Mouse (Mus musculus) retina, adult 2 months (tissue): ENCODE data around the gene Nr2f1.

ENCODE experiments used
- DNase-seq: peaks from one replicate; pipeline ENCODE4 v3.0.0-alpha.2; 2012; ENCODE audit warnings: low read depth, low spot score

Gene Nr2f1

DNA sequence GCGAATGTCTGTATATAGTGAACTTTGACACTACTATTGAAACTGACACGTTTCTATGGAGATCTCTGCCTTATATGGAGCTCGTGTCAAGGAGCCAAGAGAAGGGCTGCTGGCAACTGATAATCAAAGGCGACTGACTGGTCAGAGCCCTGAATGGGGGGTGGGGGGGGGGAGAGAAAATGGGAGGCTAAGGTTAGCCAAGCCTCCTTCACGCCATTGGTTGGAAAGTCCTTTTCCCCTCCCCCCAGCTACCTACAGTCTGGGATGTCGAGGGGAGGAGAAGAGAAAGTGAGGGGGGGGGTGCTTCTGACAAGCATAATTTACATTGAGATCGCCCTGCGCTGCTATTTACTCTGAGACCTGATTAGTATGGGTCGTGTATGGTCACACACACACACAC, 850 bp upstream of the Nr2f1 start:
- no peak for DNase-seq

DNA sequence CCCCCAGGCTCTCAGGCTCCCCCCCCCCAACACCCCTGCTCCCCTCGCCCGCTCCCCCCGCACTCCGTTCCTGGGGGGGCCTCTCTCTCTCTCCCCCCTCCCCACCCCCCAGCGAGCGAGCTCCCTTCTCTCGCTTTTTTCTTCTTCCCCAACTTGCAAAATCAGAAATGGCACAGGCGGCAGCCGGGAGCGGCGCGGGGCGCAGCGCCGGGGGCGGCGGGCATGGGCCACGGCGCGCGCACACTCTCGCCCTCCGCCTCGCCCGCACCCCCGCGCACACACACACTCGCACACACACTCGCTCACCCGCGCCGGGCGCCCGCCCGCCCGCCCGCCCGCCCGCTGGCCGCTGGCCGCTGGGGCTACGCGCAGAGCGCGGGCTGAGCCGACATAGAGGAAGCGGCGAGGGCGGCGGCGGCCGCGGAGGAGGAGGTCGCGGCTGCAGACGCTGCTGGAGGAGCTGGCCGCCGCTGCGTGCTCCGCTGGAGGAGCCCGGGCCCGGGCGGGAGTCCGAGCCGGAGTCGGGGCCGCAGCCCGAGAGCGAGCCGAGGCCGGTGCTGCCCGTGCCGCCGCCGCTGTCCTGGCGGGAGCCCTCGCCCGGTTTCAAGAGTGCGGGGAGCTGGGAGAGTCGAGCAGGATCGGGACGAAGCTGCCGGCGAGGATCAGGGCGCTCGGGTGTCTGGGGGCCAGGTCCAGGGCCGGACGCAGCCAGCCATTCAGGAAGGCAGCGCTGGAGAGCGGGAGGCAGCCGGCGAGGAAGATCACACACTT, 501 bp downstream of the Nr2f1 start:
- no peak for DNase-seq

DNA sequence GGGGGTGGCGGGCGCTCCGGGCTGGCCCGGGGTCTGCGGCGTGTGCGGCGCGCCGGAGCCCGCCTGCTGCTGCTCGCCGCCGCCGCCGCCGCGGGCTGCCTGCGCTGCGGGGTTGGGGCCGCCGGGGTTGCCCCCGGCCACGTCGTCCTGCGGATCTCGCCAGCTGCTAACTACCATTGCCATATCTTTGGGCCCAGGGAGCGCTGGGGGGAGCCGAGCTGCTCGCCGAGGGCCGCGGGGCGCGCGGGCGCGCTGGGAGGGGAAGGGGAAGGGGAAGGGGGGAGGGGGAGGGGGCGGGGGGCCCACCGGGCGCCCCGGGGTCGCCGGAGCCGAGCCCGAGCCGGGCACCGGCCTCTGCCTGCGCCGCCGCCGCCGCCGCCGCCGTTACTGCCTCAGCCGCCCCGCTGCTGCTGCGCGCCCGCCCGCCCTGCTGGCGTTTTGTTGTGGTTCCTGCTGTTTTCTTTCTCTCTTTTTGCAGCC, 1.1 kb downstream of the Nr2f1 start:
- no peak for DNase-seq

DNA sequence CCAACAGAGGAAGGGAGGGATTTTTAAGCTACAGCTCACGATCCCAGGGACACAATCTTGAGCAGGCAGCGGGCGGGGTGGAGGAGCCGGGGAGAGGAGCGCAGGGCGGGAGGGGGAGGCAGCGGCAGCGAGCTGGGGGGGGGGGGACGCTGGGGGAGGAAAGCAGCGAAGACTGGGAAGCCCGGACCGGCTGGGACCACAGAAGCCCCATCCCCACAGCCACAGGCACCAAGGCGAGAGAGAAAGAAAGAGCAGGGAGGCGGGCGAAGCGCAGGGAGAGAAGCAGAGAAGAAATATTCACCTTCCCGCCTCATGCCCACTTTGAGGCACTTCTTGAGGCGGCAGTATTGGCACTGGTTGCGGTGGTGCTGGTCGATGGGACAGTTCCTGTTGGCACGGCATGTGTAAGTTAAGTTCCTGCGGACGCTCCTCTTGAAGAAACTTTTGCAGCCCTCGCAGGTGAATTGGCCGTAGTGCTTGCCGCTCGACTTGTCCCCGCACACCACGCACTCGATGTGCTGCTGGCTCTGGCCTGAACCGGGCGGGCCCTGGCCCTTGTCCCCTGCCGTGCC, 1.7 kb downstream of the Nr2f1 start:
- no peak for DNase-seq

DNA sequence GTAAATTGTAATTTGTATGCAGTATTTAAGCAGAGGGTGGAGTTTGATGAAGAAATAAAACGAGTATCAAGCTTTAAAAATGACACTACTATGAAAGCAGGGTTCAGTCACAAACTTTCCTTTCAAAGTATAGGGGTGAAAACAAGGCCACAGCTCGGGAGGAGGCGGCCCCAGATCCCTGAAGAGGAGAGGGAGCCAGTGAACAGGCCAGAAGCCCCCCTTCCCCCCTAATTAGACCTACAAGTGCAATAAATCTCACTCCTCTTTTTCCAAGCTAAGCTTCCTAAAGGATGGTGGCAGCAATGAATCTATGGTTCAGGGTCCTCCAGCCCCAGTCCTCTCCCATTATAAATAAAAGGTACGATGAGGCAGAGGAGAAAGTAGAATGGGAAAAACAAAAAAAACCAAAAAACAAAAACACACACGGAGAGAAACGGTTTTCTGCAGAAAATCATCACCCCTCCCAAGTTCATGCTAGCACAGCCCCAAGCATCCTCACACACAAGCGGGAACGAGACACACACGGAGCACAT, 2.2 kb downstream of the Nr2f1 start:
- no peak for DNase-seq

DNA sequence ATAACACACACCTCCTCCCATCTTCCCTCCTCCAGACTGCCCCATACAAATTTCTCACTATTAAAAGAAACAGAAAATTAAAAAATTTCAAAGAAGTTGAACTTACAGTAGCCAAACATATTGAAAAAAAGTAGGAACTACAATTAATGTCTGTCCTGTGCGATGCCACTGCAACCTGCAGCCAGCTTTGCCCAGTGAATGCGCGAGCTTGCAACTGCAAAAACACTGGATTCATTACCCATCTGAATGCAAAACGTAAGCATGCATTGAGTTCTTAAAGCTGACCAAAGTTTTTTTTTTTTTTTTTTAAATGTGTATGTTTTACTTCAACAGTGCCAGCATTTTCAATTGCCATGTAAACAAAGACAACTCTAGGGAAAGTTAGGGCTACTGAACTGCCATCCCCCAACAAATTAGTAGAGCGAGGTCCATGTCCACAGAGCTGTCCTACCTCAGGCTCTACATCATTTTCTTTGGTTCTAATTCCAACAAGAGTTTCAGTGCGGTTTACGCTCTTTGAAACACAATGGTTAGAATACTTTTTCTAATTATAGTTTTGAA, 3.2 kb downstream of the Nr2f1 start:
- no peak for DNase-seq

DNA sequence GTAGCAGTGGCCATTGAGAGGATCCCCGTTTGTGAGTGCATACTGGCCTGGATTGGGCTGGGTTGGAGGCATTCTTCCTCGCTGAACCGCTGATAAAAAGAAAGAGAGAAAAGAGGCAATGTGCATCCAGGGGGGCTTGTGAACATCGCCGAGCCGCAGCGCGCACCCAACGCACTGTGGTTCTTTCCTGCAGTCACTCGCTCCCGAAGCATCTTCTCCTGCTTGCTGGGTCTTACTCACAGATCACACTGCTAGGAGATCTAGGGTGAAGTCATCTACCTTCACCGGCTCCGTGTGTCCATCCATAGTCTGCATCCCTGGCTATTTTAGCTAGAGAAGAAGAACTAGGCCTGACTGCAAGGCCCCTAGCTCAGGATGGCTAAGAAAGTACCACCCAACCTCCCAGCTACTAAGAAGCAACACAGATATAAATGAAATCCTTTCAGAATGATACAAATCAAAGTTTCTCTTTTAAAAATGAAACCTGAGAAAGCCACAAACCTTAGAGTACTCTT, 3.9 kb downstream of the Nr2f1 start:
- DNase-seq = no peak

DNA sequence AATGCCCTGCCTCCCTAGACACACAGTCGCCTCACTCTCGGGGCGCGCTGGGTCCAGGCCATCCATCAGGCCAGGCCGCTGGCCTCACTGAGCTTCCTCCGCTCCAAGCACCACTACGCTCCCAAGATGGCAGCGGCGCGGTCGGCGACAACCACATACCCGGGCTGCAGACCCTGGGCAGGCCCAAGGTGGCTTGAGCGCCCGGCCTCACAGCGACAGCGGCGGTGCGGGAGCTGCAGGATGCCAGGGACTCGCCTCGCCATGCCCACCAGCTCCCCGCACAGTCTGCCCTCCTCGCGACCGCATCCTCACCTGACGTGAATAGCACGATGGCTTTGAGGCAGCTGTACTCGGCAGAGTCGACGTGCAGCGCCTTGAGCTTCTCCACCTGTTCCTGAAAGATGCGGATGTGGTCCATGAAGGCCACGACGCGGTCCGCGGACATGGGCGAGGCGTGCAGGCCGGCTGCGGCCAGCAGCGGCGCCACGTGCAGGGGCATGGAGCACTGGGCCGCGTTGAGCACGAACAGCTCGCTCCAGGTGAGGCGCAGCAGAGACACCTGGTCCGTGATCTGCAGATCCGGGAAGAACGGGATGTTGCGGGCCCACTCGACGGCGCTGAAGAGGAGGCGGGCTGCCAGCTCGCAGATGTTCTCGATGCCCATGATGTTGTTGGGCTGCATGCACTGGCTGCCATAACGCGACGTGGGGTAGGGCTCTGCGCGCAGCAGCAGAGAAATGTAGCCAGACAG, 4.5 kb downstream of the Nr2f1 start:
- no peak for DNase-seq

DNA sequence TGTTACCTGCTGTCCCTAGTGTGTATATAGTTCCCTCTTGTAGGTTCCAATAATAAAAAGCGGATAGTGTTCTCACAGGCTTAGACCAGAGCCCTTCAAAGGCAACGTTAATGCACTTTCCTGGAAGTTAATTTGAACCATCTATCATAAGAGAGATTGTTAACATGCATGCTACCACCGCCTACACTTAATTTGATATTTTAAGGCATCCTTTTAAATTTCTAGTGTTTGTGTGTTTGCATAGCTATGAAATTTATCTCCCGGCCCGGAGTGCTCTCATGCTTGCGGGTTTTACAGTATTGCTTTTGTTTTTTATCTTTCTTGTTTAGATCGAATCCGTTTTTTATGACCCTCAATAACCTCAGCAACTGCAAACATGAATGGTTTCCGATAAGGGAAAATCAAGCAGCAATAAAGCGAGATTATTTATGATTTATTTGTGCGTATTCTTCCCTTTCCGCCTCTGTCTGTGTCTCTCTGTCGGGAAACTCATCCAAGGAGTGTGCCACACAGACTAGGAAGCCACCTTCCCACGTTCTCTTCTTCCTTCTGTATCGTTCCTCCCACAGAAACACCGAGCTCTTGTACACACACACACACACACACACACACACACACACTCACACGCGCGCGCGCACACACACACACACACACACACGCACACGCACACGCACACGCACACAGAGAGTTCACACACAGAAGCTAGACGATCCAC, 5.3 kb downstream of the Nr2f1 start:
- DNase-seq = no peak

DNA sequence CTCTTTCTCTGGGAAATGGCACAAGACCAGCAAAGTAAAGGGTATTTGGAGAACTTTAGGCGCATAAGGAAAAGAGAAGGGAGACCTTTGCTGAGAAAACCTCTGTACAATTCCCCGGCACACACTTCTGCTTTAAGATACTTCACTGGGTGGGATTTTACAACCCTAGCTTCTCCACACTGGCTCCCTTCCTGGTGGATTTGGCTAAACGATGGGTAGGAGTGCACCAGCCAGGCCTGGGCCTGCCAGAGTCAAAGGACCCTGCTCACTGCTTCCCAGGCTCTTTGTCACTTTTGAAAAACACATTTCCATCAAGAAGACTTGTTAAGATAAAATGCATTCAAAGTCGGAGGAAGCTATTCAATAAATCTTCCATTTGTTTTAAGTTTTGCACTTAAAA, 6.3 kb downstream of the Nr2f1 start:
- no peak for DNase-seq

DNA sequence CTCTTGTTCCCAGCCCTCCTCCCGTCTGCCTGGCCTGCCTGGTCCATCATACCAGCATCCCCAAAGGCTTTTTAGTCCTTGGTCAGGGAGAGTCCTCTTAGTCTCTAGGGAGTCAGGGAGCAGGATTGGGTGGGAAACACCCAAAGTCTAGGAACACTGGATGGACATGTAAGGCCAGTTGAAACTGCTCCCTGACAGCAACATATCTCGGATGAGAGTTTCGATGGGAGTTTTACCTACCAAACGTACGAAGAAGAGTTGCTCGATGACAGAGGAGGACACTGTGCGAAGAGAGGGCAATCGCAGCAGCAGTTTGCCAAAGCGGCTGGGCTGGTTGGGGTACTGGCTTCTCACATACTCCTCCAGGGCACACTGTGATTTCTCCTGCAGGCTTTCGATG, 10.0 kb downstream of the Nr2f1 start:
- no peak for DNase-seq

DNA sequence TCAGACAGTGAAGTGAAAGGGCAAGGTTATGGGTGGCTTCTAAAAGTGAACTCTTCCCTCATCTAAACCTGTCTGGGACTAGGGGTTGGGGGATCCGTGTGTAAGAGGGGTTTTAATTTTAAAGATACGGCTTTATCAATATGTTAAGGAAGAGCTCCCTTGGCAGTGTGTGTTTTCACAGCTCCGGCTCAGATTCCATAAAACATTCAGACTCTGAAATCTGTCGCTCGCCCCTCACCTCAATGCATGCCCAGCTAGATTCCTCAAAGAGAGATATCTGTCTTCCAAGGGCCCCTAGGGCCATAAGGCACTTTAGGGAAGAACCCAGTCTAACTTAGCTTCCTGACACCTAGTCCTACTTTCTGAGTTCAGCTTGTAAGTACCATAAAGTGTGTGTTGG, 11.7 kb downstream of the Nr2f1 start:
- DNase-seq = no peak

DNA sequence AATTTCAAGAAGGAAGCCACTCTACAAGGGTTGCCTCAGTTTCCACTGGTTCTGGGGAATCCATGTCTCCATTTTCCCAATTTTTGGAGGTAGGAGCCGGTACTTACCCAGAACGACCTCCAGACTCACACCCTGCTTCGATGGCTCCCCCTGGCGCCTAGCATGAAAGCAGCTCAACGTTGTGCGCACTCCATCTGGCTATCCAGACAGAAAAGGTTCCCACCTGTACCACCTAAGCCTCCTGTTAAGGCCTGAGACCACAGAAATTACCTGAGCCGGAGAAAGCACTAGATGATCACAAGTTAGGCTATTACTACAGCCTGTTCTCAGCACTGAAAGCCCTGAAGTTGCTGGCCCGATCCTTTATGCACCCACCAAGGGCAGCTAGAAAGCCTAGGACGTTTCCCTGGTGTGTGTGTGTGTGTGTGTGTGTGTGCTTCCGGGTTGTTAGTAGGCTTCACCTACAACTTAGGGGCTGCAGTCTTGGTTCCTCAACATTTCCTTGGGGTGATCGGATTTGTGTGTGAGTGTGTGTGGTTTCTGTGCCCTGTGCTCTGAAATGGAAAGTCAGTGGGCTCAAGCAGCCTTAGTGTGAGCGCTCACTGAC, 13.1 kb downstream of the Nr2f1 start:
- DNase-seq = no peak

DNA sequence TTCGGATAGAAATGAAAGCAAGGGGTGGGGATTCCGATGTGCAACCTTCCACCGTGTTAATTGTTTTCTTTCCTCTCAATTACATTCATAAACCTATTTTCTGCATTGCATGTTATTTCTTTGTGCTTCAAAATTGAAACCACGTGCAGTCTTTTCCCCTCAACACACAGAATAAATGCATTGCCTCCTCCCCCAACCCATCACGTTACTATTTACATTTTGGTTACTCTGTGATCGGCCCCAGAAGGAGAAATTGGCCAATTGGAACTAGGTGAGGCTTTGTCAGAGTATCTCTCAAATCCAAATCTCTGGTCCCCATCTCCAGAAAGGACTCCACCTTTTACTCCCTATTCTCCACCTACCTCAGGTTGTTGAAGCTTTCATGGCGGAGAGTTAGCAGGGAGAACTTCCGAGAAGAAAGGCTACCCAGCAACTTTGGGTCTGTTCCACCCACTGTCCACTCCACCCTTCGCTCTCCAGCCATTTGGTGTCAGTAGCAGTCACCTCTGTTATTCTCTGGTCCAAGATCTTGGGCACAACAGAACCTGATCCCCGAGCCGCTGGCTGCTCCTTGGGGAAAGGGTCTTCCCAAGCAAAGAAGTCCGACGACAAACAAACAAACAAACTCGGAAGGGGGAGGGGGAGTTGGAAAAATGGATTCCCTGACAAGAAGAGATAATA, 14.6 kb downstream of the Nr2f1 start:
- DNase-seq = no peak

DNA sequence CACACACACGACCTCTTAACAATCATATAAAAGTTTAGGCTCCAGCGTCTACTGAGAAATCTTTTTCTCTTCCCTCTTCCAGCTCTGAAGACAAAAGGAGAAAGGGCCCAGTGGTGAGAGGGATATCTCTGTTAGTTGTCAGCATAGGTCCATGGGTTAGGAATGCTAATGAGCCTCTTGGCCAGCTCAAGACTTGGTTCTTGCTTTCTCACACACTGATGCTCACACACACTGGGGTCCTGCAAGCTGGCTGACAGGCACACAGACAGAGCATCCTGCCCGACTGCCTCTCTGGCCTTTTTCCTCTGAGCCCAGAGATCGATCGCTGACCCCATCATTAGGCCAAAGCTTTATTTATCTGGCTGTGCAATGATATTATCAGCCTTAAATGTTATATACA, 15.6 kb downstream of the Nr2f1 start:
- DNase-seq = no peak

DNA sequence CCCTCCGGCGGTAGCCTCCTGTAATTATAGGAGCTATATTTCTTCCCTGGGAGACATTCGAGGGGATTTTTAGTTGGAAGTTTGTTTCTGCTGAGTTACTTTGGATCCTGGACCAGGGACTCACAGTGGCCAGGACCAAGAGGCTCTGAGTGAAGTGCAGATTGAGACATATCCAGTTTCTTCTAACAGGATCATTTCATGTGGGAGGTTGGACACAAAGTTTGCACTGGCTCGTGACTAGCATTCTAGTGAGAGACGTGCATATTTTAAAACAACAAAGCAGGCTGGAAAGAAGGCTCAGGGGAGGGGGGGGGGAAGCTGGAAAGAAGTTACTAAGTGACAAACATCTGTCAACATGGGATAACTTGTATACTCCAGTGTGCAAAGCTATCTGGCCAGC, 16.6 kb downstream of the Nr2f1 start:
- no peak for DNase-seq

DNA sequence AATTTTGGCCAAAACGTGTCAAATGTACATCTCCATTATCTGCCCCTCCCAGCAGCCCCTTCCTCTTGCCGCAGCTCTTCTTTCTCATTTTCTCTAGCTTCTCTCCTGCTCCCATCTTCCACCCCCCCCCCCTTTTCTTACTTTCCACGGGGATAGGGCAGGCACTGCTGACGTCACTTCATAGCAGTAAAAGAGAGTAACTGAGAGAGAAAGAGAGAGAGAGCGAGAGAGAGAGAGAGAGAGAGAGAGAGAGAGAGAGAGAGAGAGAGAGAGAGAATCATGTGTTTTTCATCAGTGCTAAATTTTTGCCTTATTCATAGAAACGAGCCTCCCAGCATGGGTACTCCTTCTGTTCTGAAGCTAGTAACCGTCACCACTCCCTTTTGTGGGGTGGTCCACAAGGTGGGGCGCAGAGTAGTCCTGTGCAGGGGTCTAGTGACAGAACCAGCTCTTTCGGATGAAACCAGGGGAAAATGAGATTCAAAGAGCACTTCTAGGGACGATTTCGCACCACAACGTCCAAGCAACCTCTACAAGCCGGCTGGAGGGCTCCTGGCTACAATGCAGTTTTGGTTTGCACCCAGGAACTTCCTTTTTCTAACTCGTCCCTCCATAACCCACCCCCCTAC, 17.5 kb downstream of the Nr2f1 start:
- no peak for DNase-seq

DNA sequence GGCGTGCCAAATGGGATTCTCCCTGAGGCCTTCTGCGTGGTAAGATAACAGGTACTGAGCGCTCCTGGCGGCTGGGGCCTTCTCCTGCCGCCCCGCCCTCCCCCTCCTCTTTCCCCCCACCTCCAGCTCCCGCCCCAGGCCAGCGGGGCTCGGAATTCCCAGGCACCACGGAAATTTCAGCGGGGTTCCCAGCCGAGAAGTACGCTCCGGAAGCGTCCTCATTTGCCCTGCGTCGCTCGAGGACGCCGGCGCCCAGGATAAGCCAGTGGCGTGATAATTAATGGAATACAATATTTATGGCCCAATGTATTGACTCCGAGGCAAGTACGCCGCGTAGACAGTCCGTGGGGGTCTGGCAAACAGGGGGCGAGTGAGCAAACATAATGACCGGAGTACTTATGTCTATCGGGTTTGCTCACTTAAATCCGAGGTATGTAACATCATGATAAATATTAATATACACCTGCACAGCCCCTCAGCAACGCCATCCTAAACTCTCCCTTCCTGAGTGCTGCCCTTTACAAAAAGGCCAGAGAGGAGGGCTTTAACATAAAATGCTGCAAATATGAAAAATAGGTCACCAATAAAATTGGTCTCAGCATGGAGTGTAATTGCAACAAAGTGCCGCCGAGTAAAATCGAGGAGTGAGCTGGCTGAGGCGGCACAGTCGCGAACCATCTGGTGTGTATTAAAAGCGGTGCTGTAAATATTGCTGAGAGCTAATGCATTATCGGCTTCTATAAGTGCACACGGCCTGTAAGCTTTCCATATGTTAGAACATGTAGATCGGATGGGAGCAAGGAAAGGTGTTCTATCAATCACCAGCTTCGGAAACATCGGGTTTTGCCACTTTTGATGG, 18.3 kb downstream of the Nr2f1 start:
- DNase-seq = no peak

DNA sequence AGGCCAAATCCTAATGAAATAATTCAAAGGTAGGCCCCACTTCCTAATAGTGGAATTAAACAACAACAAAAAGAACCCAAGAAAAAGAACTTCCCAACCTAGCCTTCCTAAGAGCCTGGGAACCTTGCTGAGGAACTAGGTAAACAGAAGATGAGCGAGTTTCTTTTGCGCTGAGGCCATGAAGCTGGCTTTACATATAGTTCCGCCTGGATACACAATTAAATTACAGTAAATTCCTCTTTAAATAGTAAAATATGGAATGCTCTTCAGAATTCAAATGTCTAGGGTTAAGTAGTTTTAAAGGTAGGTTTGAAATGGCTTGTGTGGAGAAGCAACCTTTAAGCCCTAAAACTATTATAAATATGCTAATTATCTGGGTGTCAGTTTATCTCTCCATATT, 19.3 kb downstream of the Nr2f1 start:
- DNase-seq = no peak
